Mouse (Mus musculus): ENCODE data around the gene Lnpk.

The Lnpk gene

DNA sequence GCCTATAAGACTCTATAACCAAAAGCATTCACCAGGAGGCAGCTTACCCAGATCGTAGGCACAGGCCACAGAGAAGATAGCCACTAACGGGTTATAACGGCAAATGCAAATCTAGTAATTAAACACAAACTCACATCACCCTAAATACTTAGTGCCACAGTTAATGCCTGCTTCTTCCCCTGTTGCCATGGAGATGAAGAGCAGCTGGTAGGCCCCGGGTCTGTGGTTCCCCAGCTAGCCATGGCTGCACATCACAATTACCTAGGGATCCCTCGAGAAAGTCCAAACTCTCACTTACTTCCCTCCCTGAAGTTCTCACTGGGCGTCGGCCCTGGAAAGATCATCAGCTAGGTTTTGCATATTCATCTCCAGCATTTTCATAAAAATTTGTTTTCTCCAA lies 90.8 kb downstream of the Lnpk start:
- DNase-seq, result no peak

DNA sequence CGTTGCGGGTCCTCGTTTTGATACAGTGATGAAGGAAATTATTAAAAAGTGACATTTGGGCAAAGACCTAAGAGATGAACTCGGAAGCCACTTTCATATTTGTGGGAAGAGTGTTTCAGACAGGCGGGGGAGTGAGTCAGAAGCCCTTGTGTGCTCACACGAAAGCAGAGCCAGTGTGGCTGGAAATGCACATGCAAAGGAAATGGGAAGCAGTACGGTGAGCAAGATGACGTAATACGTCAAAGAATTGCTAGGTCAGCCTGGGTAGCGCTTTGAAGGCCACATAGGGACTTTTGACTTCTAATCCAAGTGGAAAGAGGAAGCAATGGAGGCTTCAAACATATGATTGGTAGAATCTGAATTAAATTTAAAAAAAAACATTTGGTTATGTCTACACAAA lies 96.6 kb downstream of the Lnpk start:
- no peak for DNase-seq

GRCm38 (mm10) chr2:74482086-74482485 lies 97.1 kb downstream of the Lnpk start:
- no peak for DNase-seq

All from cerebellum, adult 9-10 months (tissue).